Mouse (Mus musculus): ENCODE data around the gene Gm45140. TPM values are rescaled to one million over a fixed set of nuclear protein-coding genes. Genes with fewer than 3 reads are reported as not detected.

The Gm45140 gene
- polyA plus RNA-seq, 1 experiment from 2014 or later, result 2.9 TPM

GRCm38 (mm10) chr6:87740496-87740895 lies 95.1 kb downstream of the Gm45140 start:
- H3K9me3 ChIP-seq, result no peaks in the 10 kb centered on the region
- H3K36me3 ChIP-seq (replicated peaks), result no peaks in the 10 kb centered on the region
- H3K9ac ChIP-seq, result no peak overlapping the region
- H3K4me3 ChIP-seq, result no peak overlapping the region
- no peaks in the 10 kb centered on the region for H3K27me3 ChIP-seq (replicated peaks)
- 0 out of 2 replicates have a peak, but pooled peaks cover 4% of the 10 kb centered on the region for H3K4me1 ChIP-seq
- no peak for ATAC-seq (replicated peaks)
- H3K4me2 ChIP-seq, result no peak overlapping the region
- H3K27ac ChIP-seq, result no peak overlapping the region

DNA sequence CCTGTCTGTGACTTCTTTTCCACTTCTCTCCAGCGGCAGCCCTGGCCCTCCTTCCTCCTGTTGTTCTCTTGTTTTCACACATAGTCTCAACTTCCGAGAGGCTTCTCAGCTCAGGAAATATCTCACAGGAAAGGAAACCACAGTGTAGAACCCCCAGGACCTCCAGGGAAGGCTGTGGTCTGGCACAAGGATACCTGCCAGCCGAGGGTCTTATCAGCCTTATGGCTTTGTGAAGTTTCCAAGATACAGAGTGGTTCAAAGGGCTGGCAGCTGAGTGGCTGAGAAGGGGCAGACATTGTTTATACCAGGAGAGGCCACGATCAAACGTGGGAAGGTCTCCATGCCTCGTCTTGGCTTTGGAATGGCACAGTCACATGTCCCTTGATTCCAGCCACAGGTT lies 95.7 kb downstream of the Gm45140 start:
- H3K9me3 ChIP-seq, result no peaks in the 10 kb centered on the region
- no peak overlapping the region for H3K9ac ChIP-seq
- H3K27ac ChIP-seq, result no peak overlapping the region
- H3K4me1 ChIP-seq, result 0 out of 2 replicates have a peak, but pooled peaks cover 4% of the 10 kb centered on the region
- no peaks in the 10 kb centered on the region for H3K27me3 ChIP-seq (replicated peaks)
- H3K36me3 ChIP-seq (replicated peaks), result no peaks in the 10 kb centered on the region
- ATAC-seq (replicated peaks), result no peak
- H3K4me3 ChIP-seq, result no peak overlapping the region
- no peak overlapping the region for H3K4me2 ChIP-seq
- 59% methylated on average over 6 of the region's 6 CpGs for WGBS

Other genes with a start within 250 kb of the Gm45140 start
- 2.0 and 2.1 TPM in 2 replicates for gene Prokr1, start 245.1 kb downstream of the Gm45140 start, polyA plus RNA-seq (2015; fragmentation: Nextera tagmentation; extraction: Ambion mirVana)
- 7.2 and 7.7 TPM in 2 replicates for gene Aplf, start 163.6 kb downstream of the Gm45140 start, polyA plus RNA-seq (2015; fragmentation: Nextera tagmentation; extraction: Ambion mirVana)
- 5.4 and 6.7 TPM in 2 replicates for gene Efcc1, start 104.9 kb downstream of the Gm45140 start, polyA plus RNA-seq (2015; fragmentation: Nextera tagmentation; extraction: Ambion mirVana)
- 0.93 and 1.0 TPM in 2 replicates for gene Gp9, start 57.7 kb downstream of the Gm45140 start, polyA plus RNA-seq (2015; fragmentation: Nextera tagmentation; extraction: Ambion mirVana)
- 10.2 and 12.6 TPM in 2 replicates for gene Rab43, start 23.6 kb downstream of the Gm45140 start, polyA plus RNA-seq (2015; fragmentation: Nextera tagmentation; extraction: Ambion mirVana)
- gene Isy1, start 3.0 kb upstream of the Gm45140 start, polyA plus RNA-seq (2015; fragmentation: Nextera tagmentation; extraction: Ambion mirVana), result 19.3 and 20.9 TPM in 2 replicates
- gene Cnbp, start 15.3 kb upstream of the Gm45140 start, polyA plus RNA-seq (2015; fragmentation: Nextera tagmentation; extraction: Ambion mirVana), result 467 and 483 TPM in 2 replicates
- gene Copg1, start 52.0 kb upstream of the Gm45140 start, polyA plus RNA-seq (2015; fragmentation: Nextera tagmentation; extraction: Ambion mirVana), result 198 and 199 TPM in 2 replicates
- 40.9 and 45.6 TPM in 2 replicates for gene Hmces, start 78.1 kb upstream of the Gm45140 start, polyA plus RNA-seq (2015; fragmentation: Nextera tagmentation; extraction: Ambion mirVana)
- 38.7 and 43.4 TPM in 2 replicates for gene H1fx, start 145.8 kb upstream of the Gm45140 start, polyA plus RNA-seq (2015; fragmentation: Nextera tagmentation; extraction: Ambion mirVana)
- 344 and 347 TPM in 2 replicates for gene Rab7, start 209.5 kb upstream of the Gm45140 start, polyA plus RNA-seq (2015; fragmentation: Nextera tagmentation; extraction: Ambion mirVana)
- 310 and 326 TPM in 2 replicates for gene Rpn1, start 248.7 kb upstream of the Gm45140 start, polyA plus RNA-seq (2015; fragmentation: Nextera tagmentation; extraction: Ambion mirVana)